Mouse (Mus musculus) T-cell, adult 66 days (primary cell): Measurements from ENCODE around the gene Gnai1. TPM values are rescaled to one million over a fixed set of nuclear protein-coding genes. Genes with fewer than 3 reads are reported as not detected.

Experiments
- total RNA-seq, 2 experiments: library from RNA; stranded (reverse); gene quantifications; 3 replicates in 1 of 2; 4 replicates in 1 of 2; pipeline ENCODE4 v1.2.4; 2023

The Gnai1 gene
- not detected for total RNA-seq

GRCm38 (mm10) chr5:18360281-18360819 lies at the start of gene Gnai1:
Gnai1 (minus strand) TSS chr5:18360355.

